Mouse (Mus musculus): ENCODE measurements at regions not wholly inside any gene's neighbourhood (a gene's known extent, or its start where the extent isn't known, plus 50 kb on each side); places are given as distances from the start of the nearest gene placed in this dataset.

DNA sequence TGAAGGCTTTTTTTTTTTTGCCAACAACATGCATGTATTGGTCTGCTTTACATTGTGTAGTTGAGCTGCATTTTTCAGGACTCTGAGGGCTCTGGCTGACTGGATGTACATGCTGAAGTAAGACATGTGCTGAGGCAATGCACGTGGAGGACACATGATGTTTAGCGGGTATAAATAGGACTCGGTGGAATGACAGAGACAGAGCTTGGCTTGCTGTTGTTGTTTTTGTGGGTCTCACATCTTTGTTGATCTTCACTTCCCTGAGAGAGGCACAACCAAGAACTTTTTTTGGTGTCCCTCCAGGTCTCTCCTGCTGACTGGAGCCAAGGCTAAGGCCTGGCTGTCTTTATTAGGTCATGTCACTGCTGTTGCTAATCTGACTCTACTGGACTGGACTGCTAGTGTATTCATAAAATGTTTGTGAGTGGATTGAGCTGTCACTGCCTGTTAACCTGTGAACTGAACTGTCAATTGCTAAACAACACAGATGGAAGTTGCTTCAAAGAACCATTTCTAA is 1902.9 kb upstream of the Lrrc6 start:
- dilution Hi-C loops (cut with MboI; ENCODE audit: extremely low pct_ligation_motif_present, extremely low pct_unique_long_range_greater_than_20kb, low sequenced_read_pairs) (no loop called here), in situ Hi-C loops (cut with MboI; ENCODE audit: low pct_ligation_motif_present, low pct_unique_long_range_greater_than_20kb, low sequenced_read_pairs) (no loop called here)
- Histone ChIP-seq H3K4me2 (ENCODE audit: insufficient read depth, low read depth, poor library complexity, severe bottlenecking) (no peak overlapping the region), H3K9ac (ENCODE audit: insufficient read depth, low read depth) (no peak overlapping the region), H3K36me3 (replicated peaks in 1 of 2; ENCODE audit: control insufficient read depth in 1 of 2, insufficient read depth in 1 of 2, low read length in 1 of 2) (no peaks in the 10 kb centered on the region), H3K9me3 (replicated peaks; ENCODE audit: low read length) (no peaks in the 10 kb centered on the region), H3K27me3 (replicated peaks) (no peaks in the 10 kb centered on the region), H3K4me3 (replicated peaks in 1 of 3; ENCODE audit: low read depth in 2 of 3, low read length in 2 of 3, poor library complexity in 1 of 3) (no peak overlapping the region), H3K27ac (ENCODE audit: insufficient read depth, low read depth) (no peak overlapping the region), H3K4me1 (ENCODE audit: control insufficient read depth in 1 of 2, insufficient read depth in 2 of 2) (no peaks in the 10 kb centered on the region), H3K79me2 (replicated peaks; ENCODE audit: control insufficient read depth, extremely low read depth, insufficient read depth, poor library complexity, severe bottlenecking) (no peaks in the 10 kb centered on the region)
- DNase-seq (ENCODE audit: extremely low read depth), result no peak
- TF ChIP-seq GABPA (IDR thresholded peaks at IDR 0.05; ENCODE audit: insufficient replicate concordance, low read depth, low read length) (no peak), HCFC1 (IDR thresholded peaks at IDR 0.05; ENCODE audit: low read depth, low read length) (no peak), MEF2A (IDR thresholded peaks at IDR 0.05; ENCODE audit: borderline replicate concordance, low read depth, low read length) (no peak), UBTF (IDR thresholded peaks at IDR 0.05; ENCODE audit: low read depth, low read length) (no peak), CHD1 (IDR thresholded peaks at IDR 0.05; ENCODE audit: low read depth, low read length) (no peak), MAX (IDR thresholded peaks at IDR 0.05; ENCODE audit: low read length) (no peak), RCOR1 (conservative IDR thresholded peaks at IDR 0.05; ENCODE audit: low read depth, low read length) (no peak), ZMIZ1 (IDR thresholded peaks at IDR 0.05; ENCODE audit: low read depth, low read length) (no peak), ZNF384 (IDR thresholded peaks at IDR 0.05; ENCODE audit: low read depth, low read length) (no peak), USF1 (IDR thresholded peaks at IDR 0.05; ENCODE audit: low read depth, low read length) (no peak), MYC (IDR thresholded peaks at IDR 0.05; ENCODE audit: low read depth, low read length) (no peak), MAFK (IDR thresholded peaks at IDR 0.05; ENCODE audit: insufficient replicate concordance, low read length) (no peak), SIN3A (IDR thresholded peaks at IDR 0.05; ENCODE audit: low read length) (no peak), KAT2A (IDR thresholded peaks at IDR 0.05; ENCODE audit: insufficient replicate concordance, low read length) (no peak)

DNA sequence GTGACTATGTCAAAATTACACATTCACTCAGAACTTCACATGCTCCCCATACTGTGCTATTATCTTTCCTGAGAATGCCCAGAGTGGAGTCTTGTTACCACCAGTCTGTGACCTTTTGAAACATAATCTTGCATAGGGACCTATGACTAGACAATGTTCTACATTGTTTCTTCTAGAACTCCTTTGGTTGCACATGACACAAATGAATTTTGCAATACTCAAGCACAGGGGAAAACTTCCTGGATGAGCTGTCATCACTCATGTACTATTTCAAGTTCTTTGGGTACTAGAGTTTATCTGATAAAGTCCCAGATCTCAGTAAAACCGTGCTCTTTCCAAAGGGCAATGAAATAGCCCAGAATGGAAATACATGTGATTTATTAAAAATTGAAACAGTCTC is 1901.0 kb upstream of the Lrrc6 start:
- Histone ChIP-seq H3K4me3 (replicated peaks in 1 of 3; ENCODE audit: low read depth in 2 of 3, low read length in 2 of 3, poor library complexity in 1 of 3) (no peak overlapping the region), H3K4me2 (ENCODE audit: insufficient read depth, low read depth, poor library complexity, severe bottlenecking) (no peak overlapping the region), H3K27ac (ENCODE audit: insufficient read depth, low read depth) (no peak overlapping the region), H3K36me3 (replicated peaks in 1 of 2; ENCODE audit: control insufficient read depth in 1 of 2, insufficient read depth in 1 of 2, low read length in 1 of 2) (no peaks in the 10 kb centered on the region), H3K79me2 (replicated peaks; ENCODE audit: control insufficient read depth, extremely low read depth, insufficient read depth, poor library complexity, severe bottlenecking) (no peaks in the 10 kb centered on the region), H3K27me3 (replicated peaks) (no peaks in the 10 kb centered on the region), H3K4me1 (ENCODE audit: control insufficient read depth in 1 of 2, insufficient read depth in 2 of 2) (no peaks in the 10 kb centered on the region), H3K9me3 (replicated peaks; ENCODE audit: low read length) (no peaks in the 10 kb centered on the region), H3K9ac (ENCODE audit: insufficient read depth, low read depth) (no peak overlapping the region)
- TF ChIP-seq UBTF (IDR thresholded peaks at IDR 0.05; ENCODE audit: low read depth, low read length), result no peak
- TF ChIP-seq USF2 (conservative IDR thresholded peaks at IDR 0.05; ENCODE audit: low read depth, low read length), result no peak
- in situ Hi-C loops (cut with MboI; ENCODE audit: low pct_ligation_motif_present, low pct_unique_long_range_greater_than_20kb, low sequenced_read_pairs), result no loop called here
- dilution Hi-C loops (cut with MboI; ENCODE audit: extremely low pct_ligation_motif_present, extremely low pct_unique_long_range_greater_than_20kb, low sequenced_read_pairs), result no loop called here
- DNase-seq (ENCODE audit: extremely low read depth), result no peak

Data from CH12.LX (cell line).